Mouse (Mus musculus) brain, embryonic 14.5 days (tissue): ENCODE measurements around the gene Taf8. TPM values are rescaled to one million over a fixed set of nuclear protein-coding genes. Genes with fewer than 3 reads are reported as not detected.

ENCODE experiments used
- DNase-seq: peaks from one replicate; pipeline ENCODE4 v3.0.0-alpha.2; 2011; ENCODE audit warnings: low read depth
- CTCF ChIP-seq: fragments of 200-500 bp; IDR thresholded peaks from 2 replicates; pipeline ENCODE4 v1.5.1; 2012; ENCODE audit warnings: inconsistent platforms, mild to moderate bottlenecking, moderate library complexity, borderline replicate concordance; ENCODE audit not compliant: insufficient read depth, insufficient read length; ENCODE audit errors: extremely low read depth
- POLR2A ChIP-seq: fragments of 200-500 bp; IDR thresholded peaks from 2 replicates; pipeline ENCODE4 v1.6.1; 2012; ENCODE audit warnings: mild to moderate bottlenecking, inconsistent platforms, borderline replicate concordance; ENCODE audit not compliant: poor library complexity, insufficient read depth, insufficient read length, severe bottlenecking; ENCODE audit errors: extremely low read depth
- polyA plus RNA-seq: library from polyadenylated mRNA; depleted of rRNA; stranded (reverse); fragments of >200 nt; gene quantifications from 2 replicates; pipeline ENCODE4 v1.2.3, GENCODE M21; 2012

Taf8 gene
- polyA plus RNA-seq, 1 experiment, result 34.2 TPM

DNA sequence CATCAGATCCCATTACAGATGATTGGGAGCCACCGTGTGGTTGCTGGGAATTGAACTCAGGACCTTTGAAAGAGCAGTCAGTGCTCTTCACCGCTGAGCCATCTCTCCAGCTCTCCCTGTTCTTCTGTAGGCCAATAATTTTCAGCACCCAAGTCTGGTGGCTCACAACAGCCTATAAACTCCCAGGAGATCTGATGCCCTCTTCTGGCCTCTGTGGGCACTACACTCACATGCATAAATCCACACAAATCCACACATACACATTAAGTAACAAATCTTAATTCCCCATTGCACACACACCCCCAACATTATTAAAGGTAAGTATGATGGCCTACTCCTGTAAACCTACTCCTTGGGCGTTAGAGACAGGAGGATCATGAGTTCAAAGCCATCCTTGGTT, 14.1 kb upstream of the Taf8 start:
- TF ChIP-seq CTCF (peak; percentile 6; the same call in 1 of the 2 replicates), POLR2A (no peak)
- no peak for DNase-seq

DNA sequence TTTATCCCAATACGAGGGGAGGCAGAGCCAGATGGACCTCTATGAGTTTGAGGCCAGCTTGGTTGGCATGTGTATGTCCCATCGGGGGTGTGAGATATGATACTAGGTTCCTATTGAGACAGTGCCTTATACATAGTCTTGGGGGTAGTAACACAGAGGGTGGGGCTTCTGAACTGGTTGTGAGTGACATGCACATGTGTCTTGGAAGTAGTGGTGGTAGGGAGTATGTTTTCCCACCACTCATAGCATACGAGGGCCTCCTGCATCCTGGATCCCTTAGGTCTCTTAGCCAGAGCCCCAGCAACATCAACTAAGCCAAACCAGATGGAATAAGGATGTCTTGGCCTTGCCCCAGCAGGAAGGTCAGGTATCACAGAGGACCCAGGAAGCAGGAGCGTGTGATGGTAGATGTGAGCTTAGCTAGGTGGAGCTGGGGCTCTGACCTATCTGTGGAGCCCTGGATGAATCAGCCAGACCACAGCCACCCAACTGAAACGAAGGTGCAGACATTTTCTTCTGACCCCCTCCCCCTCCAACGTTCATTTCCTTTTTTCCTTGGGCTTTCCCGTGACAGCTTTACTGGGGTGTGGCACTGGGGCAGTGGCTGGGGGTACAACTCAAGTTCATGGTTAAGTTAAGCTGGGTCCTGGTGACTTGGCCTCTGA, 13.2 kb upstream of the Taf8 start:
- TF ChIP-seq POLR2A (no peak), CTCF (no peak)

GRCm38 (mm10) chr17:47512956-47513775, 11.1 kb upstream of the Taf8 start:
- DNase-seq, result no peak

More for the DNA sequence above, 13.2 kb upstream of the Taf8 start:
- no peak for DNase-seq

DNA sequence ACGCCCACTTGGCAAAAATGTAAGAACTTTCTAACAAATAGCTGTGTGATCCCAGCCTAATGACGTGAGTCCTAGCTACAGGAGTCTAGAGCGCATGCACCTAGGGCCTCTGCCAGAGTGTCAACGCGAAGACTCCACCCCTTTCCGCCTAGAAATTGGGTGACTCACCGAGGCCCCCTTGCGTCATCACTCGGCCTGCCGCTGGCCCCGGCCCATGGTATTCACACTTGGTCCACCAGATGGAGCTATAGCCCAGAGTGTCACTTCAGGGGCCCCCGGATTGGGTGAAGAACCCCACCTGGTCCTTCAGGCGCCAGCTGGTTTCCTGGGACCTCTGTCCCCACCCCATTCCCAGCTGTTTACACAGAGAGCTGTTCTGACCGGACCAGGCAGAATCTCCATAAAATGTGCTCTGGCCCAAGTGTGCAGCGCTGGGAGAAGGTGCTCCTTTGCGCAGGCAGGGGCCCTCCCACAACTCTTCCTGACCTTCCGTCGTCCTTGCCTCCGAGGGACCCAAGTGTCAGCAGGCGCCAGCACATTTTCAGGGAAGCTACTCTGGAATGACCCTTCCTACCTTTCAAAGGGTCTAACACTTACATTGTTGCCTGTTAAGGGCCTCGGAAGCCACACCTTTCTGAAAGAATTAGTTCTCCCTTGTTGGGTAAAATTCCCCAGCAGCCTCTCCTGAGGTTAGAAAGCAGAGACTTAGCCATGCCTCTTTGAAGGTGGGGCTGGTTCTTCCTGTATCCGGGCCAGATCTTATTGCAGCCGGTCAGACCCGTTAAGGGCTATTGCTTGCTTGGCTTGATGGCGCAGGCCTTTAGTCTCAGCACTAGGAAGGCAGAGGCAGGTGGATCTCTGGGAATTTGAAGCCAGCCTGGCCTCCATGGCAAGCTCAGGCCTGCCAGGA, 9.3 kb upstream of the Taf8 start:
- peak; percentile 94 for DNase-seq
- no peak for TF ChIP-seq POLR2A
- peak; percentile 87 for TF ChIP-seq CTCF

More at GRCm38 (mm10) chr17:47512956-47513775, 11.1 kb upstream of the Taf8 start:
- TF ChIP-seq POLR2A (no peak), CTCF (no peak)

- DNase-seq, result no peak
- TF ChIP-seq CTCF, result no peak
- TF ChIP-seq POLR2A, result no peak
These were observed 7.1 kb upstream of the Taf8 start for GRCm38 (mm10) chr17:47509031-47509705.

DNA sequence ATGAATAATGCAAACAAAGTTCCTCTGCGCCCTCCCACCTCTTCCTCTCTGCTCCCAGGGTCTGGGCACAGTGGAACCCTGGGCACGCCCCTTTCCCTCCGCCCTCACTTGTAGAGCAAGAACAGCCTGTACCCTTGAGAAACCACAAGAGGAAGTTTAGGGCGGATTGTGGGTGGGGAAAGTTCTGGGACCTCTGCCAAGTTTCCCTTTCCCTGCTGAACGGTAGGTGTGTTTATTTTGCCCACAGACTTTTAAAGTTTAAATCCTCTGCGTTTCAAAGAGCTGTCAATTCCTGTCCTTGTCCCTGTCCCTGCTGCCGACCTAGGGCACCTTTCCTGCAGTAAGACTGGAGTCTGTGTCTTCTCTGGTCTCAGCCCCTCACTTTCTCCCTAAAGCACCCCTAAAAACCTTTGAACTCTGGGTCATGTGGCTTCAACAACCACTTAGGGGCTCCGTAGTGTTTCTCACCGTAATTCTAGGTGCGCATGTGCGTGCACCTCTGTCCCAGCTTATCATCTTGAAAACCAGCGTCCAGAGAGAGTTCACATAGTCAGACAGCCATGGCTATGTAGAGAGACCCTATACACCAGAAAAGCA, 6.0 kb upstream of the Taf8 start:
- TF ChIP-seq CTCF, result no peak
- TF ChIP-seq POLR2A, result no peak
- DNase-seq, result peak; percentile 78

DNA sequence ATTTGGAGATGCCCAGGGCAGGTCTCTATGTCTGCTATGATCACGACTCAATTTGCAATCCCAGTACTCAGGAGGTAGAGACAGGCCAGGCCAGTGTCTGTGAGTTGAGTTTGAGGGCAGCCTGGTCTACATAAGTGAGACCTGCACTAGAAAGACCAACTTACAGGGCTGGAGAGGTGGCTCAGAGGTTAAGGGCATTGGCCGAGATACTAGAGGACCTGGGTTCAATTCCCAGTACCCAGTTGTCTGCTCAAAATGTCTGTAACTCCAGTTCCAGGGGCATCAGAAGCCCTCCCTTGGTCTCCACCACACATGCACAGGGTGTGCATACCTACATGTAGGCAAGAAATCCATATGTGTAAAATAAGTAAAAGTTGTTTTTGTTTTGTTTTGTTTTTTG, 5.4 kb upstream of the Taf8 start:
- no peak for TF ChIP-seq CTCF
- TF ChIP-seq POLR2A, result no peak
- DNase-seq, result no peak

DNA sequence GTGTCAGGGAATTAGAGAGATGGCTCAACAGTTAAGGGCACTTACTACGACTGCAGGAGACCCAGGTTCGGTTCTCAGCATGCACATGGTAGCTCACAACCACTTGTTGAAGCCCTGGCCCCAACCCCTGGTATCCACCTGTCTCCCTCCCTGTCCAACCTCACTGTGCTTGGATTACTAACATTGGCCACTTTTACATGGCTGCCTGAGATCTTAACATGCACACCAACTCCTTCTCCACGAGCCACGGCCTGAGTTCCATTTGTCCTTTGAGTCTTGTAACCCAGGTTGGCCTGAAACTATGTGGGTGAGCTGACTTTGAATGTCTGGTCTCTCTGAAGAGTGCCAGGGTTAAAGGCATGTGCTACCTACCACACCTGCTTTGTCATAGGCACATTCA, 4.6 kb upstream of the Taf8 start:
- no peak for TF ChIP-seq CTCF
- DNase-seq, result no peak

GRCm38 (mm10) chr17:47506042-47506441, 4.0 kb upstream of the Taf8 start:
- TF ChIP-seq POLR2A (no peak), CTCF (no peak)
- DNase-seq, result no peak

- TF ChIP-seq POLR2A (no peak), CTCF (no peak)
- DNase-seq, result no peak
These were observed 3.5 kb upstream of the Taf8 start for GRCm38 (mm10) chr17:47505566-47505965.

DNA sequence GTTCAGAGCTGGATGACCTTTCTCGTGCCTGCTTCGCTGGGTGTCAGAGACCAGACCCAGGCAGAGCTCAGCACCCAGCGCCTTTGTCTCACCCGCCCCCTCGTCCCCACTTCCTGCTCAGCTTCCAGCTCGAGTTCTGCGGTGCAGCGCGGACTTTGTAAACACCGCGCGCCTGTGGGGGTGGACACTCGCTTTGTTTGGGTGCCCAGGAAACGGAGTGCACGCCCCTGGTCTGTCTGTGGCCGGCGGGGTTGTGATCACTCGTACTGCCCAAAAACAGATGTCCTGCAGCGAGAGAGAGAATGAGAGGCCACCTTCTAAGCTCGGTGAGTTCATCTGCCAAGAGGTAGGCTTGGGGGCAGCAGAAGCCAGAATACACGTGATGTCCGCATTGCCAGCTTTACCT, 2.9 kb upstream of the Taf8 start, which contains the start of gene Ccnd3:
Gene Ccnd3, plus strand, starts transcription at position 111 of the 406 bp plus-strand sequence.
- peak; percentile 37 for DNase-seq

More for the DNA sequence above, 2.9 kb upstream of the Taf8 start, which contains the start of gene Ccnd3:
- no peak for TF ChIP-seq CTCF
- TF ChIP-seq POLR2A, result no peak
